Mouse (Mus musculus) gonadal fat pad, adult 2 months (tissue): ENCODE results near the gene Mon1b. TPM values are rescaled to one million over a fixed set of nuclear protein-coding genes. Genes with fewer than 3 reads are reported as not detected.

Source experiments
- DNase-seq: peaks from one replicate; pipeline ENCODE4 v3.0.0-alpha.2; 2012; ENCODE audit warnings: low read depth
- polyA plus RNA-seq: library from polyadenylated mRNA; depleted of rRNA; stranded (reverse); fragments of >200 nt; gene quantifications from 2 replicates; pipeline ENCODE4 v1.2.3, GENCODE M21; 2012; rRNA removed

The Mon1b gene
- polyA plus RNA-seq = 4.7 and 9.1 TPM in 2 replicates

DNA sequence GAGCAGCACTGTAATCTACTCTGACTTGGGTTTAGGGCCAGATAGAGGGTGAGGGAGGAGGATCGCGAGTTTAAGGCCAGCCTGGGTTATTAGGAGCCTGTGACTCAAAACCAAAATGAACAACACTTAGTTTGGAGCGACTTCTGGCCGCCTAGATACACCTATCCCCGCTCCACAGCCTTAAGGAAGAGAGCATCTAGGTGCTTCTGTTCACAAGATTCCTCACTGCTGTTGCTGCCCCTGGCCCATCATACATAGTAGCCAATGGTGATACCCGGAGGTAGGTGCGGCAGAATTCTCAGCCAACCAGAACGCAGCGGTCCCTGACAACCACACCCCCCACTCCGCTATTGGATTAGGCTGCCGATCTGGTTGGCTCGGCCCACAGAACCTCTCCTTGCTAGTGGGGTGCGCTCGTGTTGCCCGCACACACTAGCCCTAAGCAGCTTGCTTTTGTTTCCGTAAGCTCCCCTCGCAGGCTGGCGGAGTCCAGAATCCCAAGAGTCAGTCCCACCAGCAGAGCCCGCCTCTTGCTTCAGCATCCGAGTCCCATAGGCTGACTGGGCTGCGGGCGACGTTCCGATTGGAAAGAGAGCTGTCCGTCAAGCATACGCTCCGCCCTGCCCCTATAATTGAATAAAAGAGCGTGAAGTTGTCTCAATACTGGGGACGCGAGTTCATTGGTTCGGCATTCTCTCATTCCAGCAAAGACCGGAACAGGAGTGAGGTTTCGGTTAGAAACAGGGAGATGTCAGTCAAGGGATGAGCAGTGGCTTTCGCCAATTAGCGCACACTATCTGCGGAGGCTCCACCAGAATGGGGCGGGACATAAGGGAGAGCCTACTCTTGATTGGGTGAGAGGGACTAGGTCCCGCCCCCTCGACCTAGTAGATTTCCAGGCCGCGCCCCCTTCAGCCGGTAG is at the start of gene Mon1b:
Mon1b (plus strand) TSS at position 918 of the 922 bp plus-strand sequence.
- DNase-seq = peak; percentile 94

GRCm38 (mm10) chr8:113598401-113598800 is 37.0 kb upstream of the Mon1b start:
- no peak for DNase-seq

DNA sequence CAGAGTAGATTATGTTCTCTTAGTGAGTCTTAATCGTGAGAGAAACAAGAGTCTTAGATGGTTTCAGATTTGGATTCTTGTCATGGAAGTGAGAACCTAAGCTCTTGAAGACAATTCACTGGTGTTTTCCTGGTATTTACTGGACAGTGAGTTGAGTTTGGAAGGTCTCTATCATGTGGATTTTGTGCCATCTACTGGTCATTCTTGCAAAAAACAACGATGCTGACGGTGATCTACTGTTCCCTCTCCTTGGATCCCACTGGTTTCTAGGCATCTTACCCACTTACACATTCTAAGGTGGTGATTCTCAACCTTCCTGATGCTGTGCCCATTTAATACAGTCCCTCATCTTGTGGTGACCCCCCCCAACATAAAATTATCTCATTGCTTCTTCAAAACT is 2.8 kb upstream of the Mon1b start:
- no peak for DNase-seq

GRCm38 (mm10) chr8:113634161-113634560 is 1.2 kb upstream of the Mon1b start:
- DNase-seq = no peak

- no peak for DNase-seq
These were observed 349 bp downstream of the Mon1b start for GRCm38 (mm10) chr8:113635592-113636279.

DNA sequence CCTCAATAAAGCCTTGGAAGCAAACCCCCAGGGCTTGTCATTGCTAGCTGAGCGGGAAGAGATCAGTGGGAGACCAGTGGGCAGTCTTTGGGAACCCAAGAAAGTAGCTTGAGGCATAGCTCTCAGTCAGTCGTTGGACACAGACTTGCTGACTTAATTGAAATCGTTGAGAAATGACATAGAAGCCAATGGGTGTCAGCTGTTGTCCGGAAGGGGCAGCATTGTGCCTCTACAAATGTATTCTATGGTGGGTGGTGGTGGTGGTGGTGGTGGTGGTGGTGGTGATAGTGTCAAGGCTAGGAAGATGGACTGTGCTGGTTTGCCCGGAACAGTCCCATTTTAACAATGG is 867 bp downstream of the Mon1b start:
- no peak for DNase-seq

DNA sequence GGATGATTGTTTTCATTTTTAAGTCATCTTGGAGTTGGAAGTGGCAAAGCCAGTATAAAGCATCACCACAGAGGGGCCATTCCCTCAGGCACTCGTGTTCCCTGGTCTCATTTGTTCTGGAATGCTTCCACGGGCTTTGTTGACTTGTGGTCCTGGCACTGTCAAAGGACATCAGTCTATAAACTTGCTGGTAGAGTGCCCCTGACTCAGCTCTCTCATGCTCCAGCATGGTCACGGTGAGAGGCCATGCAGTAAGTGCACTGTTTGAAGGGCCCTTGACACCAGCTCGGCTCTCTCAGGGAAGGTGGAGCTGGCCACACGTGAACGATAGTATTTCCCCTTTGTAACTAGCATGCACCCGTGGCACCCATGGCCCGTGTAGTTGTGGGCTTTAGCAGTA is 5.0 kb downstream of the Mon1b start:
- no peak for DNase-seq

DNA sequence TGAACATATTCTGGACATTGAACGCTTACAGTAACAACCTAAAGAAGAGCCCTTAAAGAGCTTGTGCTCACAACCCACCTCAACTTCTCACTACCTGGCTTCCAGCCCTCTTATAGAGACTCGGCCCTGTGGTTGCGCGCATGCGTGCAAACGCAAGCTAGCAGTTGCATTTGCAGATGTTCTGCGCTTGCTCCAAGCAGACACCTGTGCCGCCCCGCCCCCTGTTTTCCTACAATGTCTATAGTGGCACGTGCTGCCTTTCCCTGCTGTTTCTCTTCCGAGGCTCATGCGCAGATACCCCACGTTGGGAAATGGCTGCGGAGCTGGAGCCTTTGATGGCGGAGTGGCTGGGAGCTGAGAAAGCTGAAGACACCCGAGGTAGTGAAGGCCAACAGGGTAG is 7.5 kb downstream of the Mon1b start, which contains the start of gene Syce1l:
Syce1l (plus strand) TSS at position 288 of the 400 bp plus-strand sequence.
- DNase-seq = no peak

GRCm38 (mm10) chr8:113643479-113644210 is 8.3 kb downstream of the Mon1b start:
- no peak for DNase-seq

DNA sequence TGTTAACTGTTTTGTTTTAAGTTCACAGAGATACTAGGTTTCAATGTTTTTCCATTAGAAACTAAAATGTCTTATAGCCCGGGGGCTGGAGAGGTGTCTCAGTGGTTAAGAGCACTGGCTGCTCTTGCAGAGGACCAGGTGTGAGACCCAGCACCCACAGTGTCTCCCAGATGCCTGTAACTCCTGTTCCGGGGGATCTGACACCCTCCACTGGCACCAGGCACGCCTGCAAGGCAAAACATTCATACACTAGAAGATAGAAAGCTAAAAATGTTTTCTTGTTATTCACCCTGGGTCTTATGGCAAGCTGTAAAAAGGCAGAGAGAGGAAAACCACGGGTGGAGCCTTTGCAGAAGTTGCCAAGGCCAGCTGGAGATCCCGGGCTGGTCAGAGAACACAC is 9.8 kb downstream of the Mon1b start:
- no peak for DNase-seq

- DNase-seq = no peak
These were observed 17.1 kb downstream of the Mon1b start for GRCm38 (mm10) chr8:113652450-113652849.

DNA sequence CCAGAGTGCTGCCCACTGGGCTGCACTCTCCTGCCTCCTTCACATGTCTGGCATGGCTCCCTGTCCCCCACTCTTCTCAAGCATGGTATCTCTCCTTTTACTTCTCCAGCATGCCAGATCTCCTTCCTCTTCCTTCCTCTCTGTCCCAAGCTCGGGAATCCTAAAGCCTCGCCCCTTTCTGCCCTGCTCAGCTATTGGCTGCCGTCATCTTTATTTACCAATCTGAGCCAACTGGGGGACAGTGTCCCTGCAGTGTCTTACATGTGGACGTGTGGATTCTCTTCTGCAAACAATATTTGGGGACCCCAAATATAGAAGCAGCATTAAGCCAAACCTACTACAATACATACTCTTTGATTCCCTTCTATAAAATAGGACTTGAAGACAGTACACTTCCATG is 17.8 kb downstream of the Mon1b start:
- no peak for DNase-seq

DNA sequence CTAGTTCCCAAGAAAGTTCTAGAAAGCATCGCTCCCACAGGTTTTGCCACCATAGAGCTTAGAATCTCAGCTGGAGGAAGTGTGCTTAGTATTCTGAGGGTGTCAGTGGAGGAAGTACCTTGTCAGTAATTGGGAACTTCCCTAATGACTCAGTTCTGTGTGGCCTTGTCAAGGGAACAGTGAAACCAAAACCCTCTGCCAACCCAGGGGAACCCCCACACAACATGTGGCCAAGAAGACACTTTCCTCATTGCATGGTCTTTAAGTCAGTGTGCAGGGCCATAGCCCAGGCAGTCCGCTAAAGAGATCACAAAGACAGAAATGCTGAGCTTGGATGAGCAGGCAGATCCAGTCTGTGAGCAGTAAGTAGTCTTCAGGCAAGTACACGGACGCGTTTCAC is 20.8 kb downstream of the Mon1b start:
- no peak for DNase-seq

- DNase-seq = no peak
These were observed 21.4 kb downstream of the Mon1b start for GRCm38 (mm10) chr8:113656681-113657298.

DNA sequence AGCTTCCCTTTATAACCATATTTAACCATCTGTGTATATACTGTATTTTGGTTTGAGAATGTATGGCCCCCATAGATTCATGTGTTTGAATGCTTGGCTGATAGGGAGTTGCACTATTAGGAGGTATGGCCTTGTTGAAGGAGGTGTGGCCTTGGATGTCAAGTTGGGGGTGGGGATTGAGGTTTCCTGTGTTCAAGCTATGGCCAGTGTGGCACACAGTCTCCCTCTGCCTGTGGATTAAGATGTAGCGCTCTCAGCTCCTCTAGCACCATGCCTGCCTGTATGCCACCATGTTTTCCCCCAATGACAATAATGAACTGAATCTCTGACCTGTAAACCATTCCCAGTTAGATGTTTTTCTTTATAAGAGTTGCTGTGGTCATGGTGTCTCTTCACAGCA is 24.7 kb downstream of the Mon1b start:
- DNase-seq = no peak

DNA sequence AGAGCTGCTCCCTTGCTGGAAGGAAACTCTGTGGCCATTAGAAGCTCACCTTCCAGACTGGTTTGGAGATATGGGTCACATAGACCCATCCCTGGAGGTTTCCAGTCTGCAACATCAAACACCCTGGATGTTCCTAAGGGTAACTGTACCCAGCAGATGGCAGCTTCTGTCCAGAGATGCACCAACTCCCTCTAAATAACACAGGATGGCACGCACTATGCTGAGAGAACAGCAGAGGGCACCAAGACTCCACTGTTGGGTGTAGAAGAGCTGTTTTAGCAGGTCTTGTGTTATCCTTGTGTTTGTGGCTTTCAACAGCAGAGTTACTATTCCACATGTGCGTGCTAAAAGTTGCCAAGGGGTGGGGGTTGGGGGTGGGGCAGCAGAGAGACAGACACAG is 29.2 kb downstream of the Mon1b start:
- no peak for DNase-seq

DNA sequence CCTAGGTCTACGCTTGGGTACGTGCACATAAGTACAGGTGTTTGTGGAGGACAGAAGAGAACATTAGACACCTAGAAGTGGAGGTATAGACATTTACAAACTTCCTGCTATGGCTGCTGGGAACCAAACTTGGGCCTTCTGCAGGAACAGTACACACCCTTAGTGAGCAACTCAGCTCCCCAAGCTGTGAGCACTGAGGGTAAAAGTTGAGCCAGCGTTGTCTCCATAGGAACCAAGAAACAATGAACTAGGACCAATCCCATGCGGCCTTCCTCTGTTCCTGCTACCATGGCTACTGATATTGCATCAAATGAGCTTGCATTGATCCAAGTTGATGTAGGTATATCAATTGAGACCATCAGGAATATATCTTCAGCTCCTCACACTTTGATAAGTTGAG is 29.6 kb downstream of the Mon1b start:
- no peak for DNase-seq

- no peak for DNase-seq
These were observed 30.6 kb downstream of the Mon1b start for GRCm38 (mm10) chr8:113665951-113666350.

DNA sequence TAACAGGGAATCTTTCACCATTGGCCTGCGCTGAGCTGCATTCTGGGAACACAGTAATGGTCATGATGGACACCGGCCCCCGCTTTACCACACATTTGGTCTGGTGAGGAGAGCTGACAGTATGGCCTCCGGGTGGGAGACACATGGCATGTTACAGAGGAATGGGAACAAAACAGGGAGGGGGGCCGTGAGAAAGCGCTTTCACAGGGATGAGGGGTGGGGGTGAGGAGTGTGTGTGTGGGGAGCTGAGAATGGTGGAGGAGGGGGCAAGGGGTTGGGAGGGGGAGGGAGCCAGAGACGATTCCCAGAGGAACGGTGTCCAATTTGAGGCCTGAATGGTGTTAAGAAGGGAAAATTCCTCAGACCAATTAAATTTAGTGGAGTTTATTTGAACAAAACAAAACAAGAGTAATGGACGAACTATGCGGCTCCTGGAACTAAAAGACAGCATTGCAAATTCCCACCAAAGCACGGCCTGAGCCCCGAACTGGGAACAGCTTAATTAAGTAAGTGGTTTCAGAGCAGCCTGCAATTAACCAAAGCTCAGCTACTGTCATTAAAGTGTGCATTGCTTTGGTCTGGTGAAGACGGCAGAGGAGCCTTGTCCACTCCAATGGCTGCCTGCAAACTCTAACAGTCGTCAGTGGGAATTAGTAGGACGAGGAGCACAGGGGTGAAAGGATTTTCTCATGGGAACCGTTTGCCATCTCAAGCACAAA is 31.5 kb downstream of the Mon1b start:
- no peak for DNase-seq

GRCm38 (mm10) chr8:113669924-113670323 is 34.5 kb downstream of the Mon1b start:
- DNase-seq = no peak

DNA sequence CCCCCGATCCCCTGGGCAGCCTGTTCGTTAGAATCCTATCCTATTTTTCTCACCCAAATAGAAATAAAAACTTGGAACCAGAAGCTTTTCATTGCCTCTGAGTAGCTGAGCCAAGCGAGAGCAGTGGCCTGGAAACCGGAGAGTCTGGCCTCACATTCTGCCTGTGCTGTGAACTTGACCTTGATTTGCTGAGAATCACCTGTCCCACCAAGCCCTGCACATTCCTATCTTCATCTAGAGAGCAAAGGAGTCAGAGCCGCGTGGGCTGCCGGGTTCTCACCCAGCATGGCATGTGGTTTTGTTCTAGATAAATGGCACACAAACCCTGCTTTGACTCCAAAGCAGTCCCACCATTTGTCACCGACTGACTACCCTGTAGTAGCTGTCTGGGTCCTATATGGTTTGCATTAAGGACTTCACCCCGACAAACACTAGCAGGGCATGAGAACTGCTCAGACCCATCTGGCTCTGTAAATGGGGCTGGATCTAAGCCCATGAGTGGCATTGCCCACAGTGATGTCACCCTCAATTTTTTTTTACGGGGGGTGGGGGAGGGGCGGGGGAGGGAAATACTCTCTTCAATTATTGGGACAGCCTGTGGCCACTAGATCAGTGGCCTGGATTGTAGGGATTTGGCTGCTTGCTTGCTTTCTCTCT is 37.3 kb downstream of the Mon1b start:
- DNase-seq = no peak
